ENCODE assay signal across 27 mouse cellular contexts in the genomic region with DNA sequence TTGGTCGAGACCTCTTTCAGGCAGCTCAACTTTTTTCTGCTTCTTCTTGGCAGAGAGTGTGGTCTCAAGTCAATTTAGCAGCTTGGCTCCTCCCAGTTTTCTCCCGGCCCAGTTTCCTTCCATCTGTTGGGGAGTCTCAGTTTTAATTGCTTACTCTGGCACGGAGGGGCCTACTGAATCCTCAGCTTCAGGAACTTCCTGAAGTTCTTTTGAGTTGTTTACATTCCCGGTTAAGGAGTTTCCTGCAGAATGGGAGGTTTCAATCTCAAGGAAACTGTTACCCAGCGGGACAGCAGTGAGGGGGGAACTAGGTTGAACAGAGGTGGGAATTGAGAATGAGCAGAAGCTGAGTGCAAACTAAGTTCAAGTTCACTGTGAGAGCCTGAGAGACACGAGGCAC. TPM values are rescaled to one million over a fixed set of nuclear protein-coding genes. Genes with fewer than 3 reads are reported as not detected.
"Had no signal": no experiment of that assay in that cellular context is flagged by ENCODE, and none has a peak within 500 bp of the region (broad histone marks: within the 10 kb centered on the region; RNA-seq: fewer than 3 reads in every experiment).

No protein-coding gene starts in this region.

- H3K4me3 ChIP-seq: liver, embryonic 13.5 days; liver, embryonic 15.5 days; megakaryocyte, embryonic 14.5 days; midbrain, embryonic 13.5 days; midbrain, embryonic 15.5 days; neural tube, embryonic 13.5 days; neural tube, embryonic 15.5 days had no signal

- H3K4me1 ChIP-seq: liver, embryonic 13.5 days; liver, embryonic 15.5 days; megakaryocyte, embryonic 14.5 days had no signal

- H3K27me3 ChIP-seq: liver, embryonic 13.5 days; liver, embryonic 15.5 days; midbrain, embryonic 13.5 days; midbrain, embryonic 15.5 days; neural tube, embryonic 13.5 days; neural tube, embryonic 15.5 days had no signal

- H3K36me3 ChIP-seq: liver, embryonic 13.5 days; liver, embryonic 15.5 days; midbrain, embryonic 13.5 days; midbrain, embryonic 15.5 days; neural tube, embryonic 13.5 days; neural tube, embryonic 15.5 days had no signal

- DNase-seq: liver, embryonic 13.5 days; liver, postnatal 0 days; lung, postnatal 10 days; lung, postnatal 36 days; retina, postnatal 1 day; right cerebral cortex, adult 18-20 months; right cerebral cortex, postnatal 25 days; right cerebral cortex, postnatal 4 days; spleen, adult 18-20 months; thymus, adult 18-20 months; thymus, postnatal 14 days; thymus, postnatal 36 days had no signal

- H3K9ac ChIP-seq: liver, embryonic 13.5 days; liver, embryonic 15.5 days; liver, postnatal 0 days; midbrain, embryonic 13.5 days; midbrain, embryonic 15.5 days; neural tube, embryonic 13.5 days; neural tube, embryonic 15.5 days had no signal

- H3K4me2 ChIP-seq: liver, embryonic 11.5 days; liver, embryonic 13.5 days; liver, embryonic 15.5 days; midbrain, embryonic 11.5 days; midbrain, embryonic 13.5 days; midbrain, embryonic 15.5 days; neural tube, embryonic 13.5 days; neural tube, embryonic 15.5 days had no signal

- H3K9me3 ChIP-seq: liver, embryonic 13.5 days; liver, embryonic 15.5 days; midbrain, embryonic 13.5 days; midbrain, embryonic 15.5 days; neural tube, embryonic 13.5 days; neural tube, embryonic 15.5 days had no signal

- H3K27ac ChIP-seq: liver, embryonic 13.5 days; liver, embryonic 15.5 days; macrophage; midbrain, embryonic 13.5 days; midbrain, embryonic 15.5 days; neural tube, embryonic 13.5 days; neural tube, embryonic 15.5 days had no signal

- ATAC-seq: liver, postnatal 0 days; midbrain, embryonic 13.5 days; midbrain, embryonic 15.5 days had no signal

RNA-seq across cellular contexts. Expression of a gene that starts 59.2 kb away (rescaled TPM):
- polyA plus RNA-seq: liver, embryonic 11.5 days; liver, embryonic 13.5 days; liver, embryonic 15.5 days; liver, postnatal 0 days; macrophage; midbrain, embryonic 11.5 days; midbrain, embryonic 13.5 days; midbrain, embryonic 15.5 days; midbrain, postnatal 0 days; neural tube, embryonic 11.5 days; neural tube, embryonic 13.5 days; neural tube, embryonic 15.5 days; small intestine, adult 2 months; stomach, embryonic 14.5 days; stomach, embryonic 16.5 days; thymus, postnatal 0 days had no signal
